Mouse (Mus musculus) stomach, postnatal 0 days (tissue): Measurements from ENCODE around the gene H2afz. TPM values are rescaled to one million over a fixed set of nuclear protein-coding genes. Genes with fewer than 3 reads are reported as not detected.
A peak's percentile ranks its signal among the peaks of the same experiment; 100 is the strongest.

Experiments
- ATAC-seq: fragments of 200-750 bp; cut with Nextera tagmentation; 2 replicates; pipeline ENCODE4 v1.8.0; 2017; ENCODE audit not compliant: low FRiP score, low TSS enrichment
- DNase-seq: peaks from one replicate; pipeline ENCODE4 v3.0.0-alpha.2; 2016; ENCODE audit warnings: low spot score
- H3K27ac ChIP-seq: fragments of 300-500 bp; sonication (generic); replicated peaks from 2 replicates; pipeline ENCODE4 v1.5.1; 2014; ENCODE audit warnings: mild to moderate bottlenecking, control low read depth
- H3K27me3 ChIP-seq: fragments of 300-500 bp; sonication (generic); 2 replicates; pipeline ENCODE4 v1.6.1; 2014; ENCODE audit warnings: low read length; ENCODE audit not compliant: control insufficient read depth, insufficient read depth
- H3K36me3 ChIP-seq: fragments of 300-500 bp; sonication (generic); 2 replicates; pipeline ENCODE4 v1.6.1; 2014; ENCODE audit warnings: low read length, mixed read lengths; ENCODE audit not compliant: control insufficient read depth, insufficient read depth
- H3K4me1 ChIP-seq: fragments of 300-500 bp; sonication (generic); replicated peaks from 2 replicates; pipeline ENCODE4 v1.6.1; 2014; ENCODE audit warnings: antibody characterized with exemption; ENCODE audit not compliant: control insufficient read depth, insufficient read depth
- H3K4me2 ChIP-seq: fragments of 300-500 bp; sonication (generic); replicated peaks from 2 replicates; pipeline ENCODE4 v1.6.1; 2014; ENCODE audit warnings: low read depth, mild to moderate bottlenecking, control low read depth, moderate library complexity
- H3K4me3 ChIP-seq: fragments of 300-500 bp; sonication (generic); 2 replicates; pipeline ENCODE4 v1.5.1; 2014; ENCODE audit warnings: low read depth, low read length, control low read depth
- H3K9ac ChIP-seq: fragments of 300-500 bp; sonication (generic); 2 replicates; pipeline ENCODE4 v1.6.1; 2014; ENCODE audit warnings: mild to moderate bottlenecking, low read length, control low read depth, mixed read lengths
- H3K9me3 ChIP-seq: fragments of 300-500 bp; sonication (generic); 2 replicates; pipeline ENCODE4 v1.6.1; 2016; ENCODE audit warnings: low read length; ENCODE audit not compliant: control insufficient read depth
- CTCF ChIP-seq: IDR thresholded peaks from 2 replicates; pipeline ENCODE4 v1.5.1; 2016; ENCODE audit warnings: antibody characterized with exemption, low read depth, mild to moderate bottlenecking, moderate library complexity
- EP300 ChIP-seq: optimal IDR thresholded peaks from 2 replicates; pipeline ENCODE3; 2016; ENCODE audit warnings: antibody characterized with exemption
- WGBS: fragments of 180-500 bp; shearing (Covaris S2); extraction: QIAGEN DNeasy Blood & Tissue Kit; methylation state at CpG from one replicate; pipeline ENCODE4 v1.1.7; 2014; 5-methylcytosine and 5-hydroxymethylcytosine counted together
- polyA plus RNA-seq: library from polyadenylated mRNA; unstranded; fragments of >200 nt; fragmentation: Nextera tagmentation; extraction: Ambion mirVana; gene quantifications from 2 replicates; pipeline ENCODE4 v1.2.1, GENCODE M21; 2015

H2afz gene
- polyA plus RNA-seq, 1 experiment from 2014 or later = 844 TPM

GRCm38 (mm10) chr3:137856061-137856460, 8.2 kb upstream of the H2afz start:
- ATAC-seq (no peak), DNase-seq (no peak)
- H3K9me3 ChIP-seq = no peaks in the 10 kb centered on the region
- H3K4me3 ChIP-seq = no peak overlapping the region
- no peak for TF ChIP-seq CTCF
- TF ChIP-seq EP300 = no peak
- H3K27ac ChIP-seq = no peak overlapping the region
- H3K27me3 ChIP-seq = no peaks in the 10 kb centered on the region
- no peak overlapping the region for H3K4me2 ChIP-seq
- H3K36me3 ChIP-seq = no peaks in the 10 kb centered on the region
- H3K4me1 ChIP-seq = no peaks in the 10 kb centered on the region
- H3K9ac ChIP-seq = no peak overlapping the region
- 48% methylated on average over 7 of the region's 7 CpGs for WGBS

GRCm38 (mm10) chr3:137860394-137861170, 3.7 kb upstream of the H2afz start:
- Histone ChIP-seq H3K27me3 (no peaks in the 10 kb centered on the region), H3K27ac (0 out of 2 replicates have a peak overlapping the region, but pooled peaks have one; percentile 8), H3K4me2 (no peak overlapping the region), H3K9me3 (no peaks in the 10 kb centered on the region), H3K36me3 (no peaks in the 10 kb centered on the region), H3K9ac (no peak overlapping the region), H3K4me1 (no peaks in the 10 kb centered on the region), H3K4me3 (no peak overlapping the region)
- ATAC-seq = no peak
- WGBS = 38% methylated on average over 8 of the region's 8 CpGs
- no peak for DNase-seq
- TF ChIP-seq EP300 (no peak), CTCF (no peak)

- Histone ChIP-seq H3K4me1 (no peaks in the 10 kb centered on the region), H3K27ac (no peak overlapping the region), H3K9me3 (no peaks in the 10 kb centered on the region), H3K9ac (no peak overlapping the region), H3K4me3 (no peak overlapping the region), H3K36me3 (no peaks in the 10 kb centered on the region), H3K27me3 (no peaks in the 10 kb centered on the region), H3K4me2 (no peak overlapping the region)
- no peak for TF ChIP-seq EP300
- TF ChIP-seq CTCF = no peak
- WGBS = 94% methylated on average over 4 of the region's 4 CpGs
- no peak for ATAC-seq
- DNase-seq = no peak
Observed at GRCm38 (mm10) chr3:137861436-137861835, 2.9 kb upstream of the H2afz start.

- no peaks in the 10 kb centered on the region; the same call in 1 of the 2 replicates for H3K4me1 ChIP-seq
- H3K4me2 ChIP-seq = no peak overlapping the region
- WGBS = 96% methylated on average over 3 of the region's 3 CpGs
- H3K27me3 ChIP-seq = no peaks in the 10 kb centered on the region
- H3K36me3 ChIP-seq = no peaks in the 10 kb centered on the region
- DNase-seq (no peak), ATAC-seq (no peak)
- H3K27ac ChIP-seq = no peak overlapping the region
- TF ChIP-seq CTCF = no peak
- no peak for TF ChIP-seq EP300
- H3K4me3 ChIP-seq = no peak overlapping the region
- H3K9me3 ChIP-seq = no peaks in the 10 kb centered on the region
- no peak overlapping the region for H3K9ac ChIP-seq
Observed at GRCm38 (mm10) chr3:137862600-137862999, 1.7 kb upstream of the H2afz start.

- TF ChIP-seq EP300 = no peak
- TF ChIP-seq CTCF = no peak
- Histone ChIP-seq H3K36me3 (no peaks in the 10 kb centered on the region), H3K4me1 (no peaks in the 10 kb centered on the region; the same call in 1 of the 2 replicates), H3K4me2 (peak overlapping the region; percentile 70), H3K9me3 (no peaks in the 10 kb centered on the region), H3K4me3 (peak overlapping the region; percentile 84), H3K9ac (peak overlapping the region; percentile 67), H3K27ac (peak overlapping the region; percentile 86), H3K27me3 (no peaks in the 10 kb centered on the region)
- no peak for ATAC-seq
- no peak for DNase-seq
- WGBS = 30% methylated on average over 22 of the region's 22 CpGs
Observed at GRCm38 (mm10) chr3:137863330-137864123, 760 bp upstream of the H2afz start.
